Mouse (Mus musculus) testis, postnatal 10 days (tissue): ENCODE measurements around the gene Wdr24.

Experiments
- DNase-seq: peaks from one replicate; pipeline ENCODE4 v3.0.0; 2021; ENCODE audit warnings: low spot score

The Wdr24 gene

GRCm38 (mm10) chr17:25831451-25832281 lies 8.2 kb downstream of the Wdr24 start:
- DNase-seq = peak; percentile 70

- peak; percentile 100 for DNase-seq
These were observed 9.2 kb downstream of the Wdr24 start for GRCm38 (mm10) chr17:25832436-25833290.

- peak; percentile 93 for DNase-seq
These were observed 9.8 kb downstream of the Wdr24 start, which contains the start of gene Stub1 for GRCm38 (mm10) chr17:25833291-25833663. Stub1 (minus strand) TSS chr17:25833404.

GRCm38 (mm10) chr17:25833961-25834594 lies 10.7 kb downstream of the Wdr24 start:
- DNase-seq = no peak

- no peak for DNase-seq
These were observed 11.3 kb downstream of the Wdr24 start for GRCm38 (mm10) chr17:25834595-25835222.

GRCm38 (mm10) chr17:25835301-25835700 lies 11.9 kb downstream of the Wdr24 start:
- no peak for DNase-seq

GRCm38 (mm10) chr17:25835816-25836215 lies 12.4 kb downstream of the Wdr24 start:
- DNase-seq = no peak

- peak; percentile 83 for DNase-seq
These were observed 13.1 kb downstream of the Wdr24 start for GRCm38 (mm10) chr17:25836397-25837075.

- DNase-seq = peak; percentile 84
These were observed 13.6 kb downstream of the Wdr24 start, which contains the start of gene Rhbdl1 for GRCm38 (mm10) chr17:25837076-25837410. Rhbdl1 (minus strand) TSS chr17:25837295.

- DNase-seq = no peak
These were observed 14.1 kb downstream of the Wdr24 start for GRCm38 (mm10) chr17:25837533-25837932.

- no peak for DNase-seq
These were observed 15.5 kb downstream of the Wdr24 start for GRCm38 (mm10) chr17:25838904-25839303.

GRCm38 (mm10) chr17:25839455-25840235 lies 16.2 kb downstream of the Wdr24 start:
- no peak for DNase-seq

GRCm38 (mm10) chr17:25840519-25840918 lies 17.1 kb downstream of the Wdr24 start:
- DNase-seq = no peak

- DNase-seq = no peak
These were observed 17.9 kb downstream of the Wdr24 start, which contains the start of gene Gm20683 for GRCm38 (mm10) chr17:25841117-25841880. Gm20683 (minus strand) TSS chr17:25841763.

- no peak for DNase-seq
These were observed 19.1 kb downstream of the Wdr24 start for GRCm38 (mm10) chr17:25842509-25842908.

- DNase-seq = no peak
These were observed 19.7 kb downstream of the Wdr24 start for GRCm38 (mm10) chr17:25843122-25843521.

GRCm38 (mm10) chr17:25843636-25844395 lies 20.4 kb downstream of the Wdr24 start:
- no peak for DNase-seq

GRCm38 (mm10) chr17:25844396-25844901 lies 21.0 kb downstream of the Wdr24 start, which contains the start of gene Rhot2:
Rhot2 (minus strand) TSS chr17:25844851.
- DNase-seq = peak; percentile 96

- DNase-seq = no peak
These were observed 36.8 kb downstream of the Wdr24 start for GRCm38 (mm10) chr17:25860229-25860628.
